Mouse (Mus musculus): Measurements from ENCODE around the gene Gm49384. TPM values are rescaled to one million over a fixed set of nuclear protein-coding genes. Genes with fewer than 3 reads are reported as not detected.

Gm49384 gene
- polyA plus RNA-seq, 1 experiment = 0.47 TPM

DNA sequence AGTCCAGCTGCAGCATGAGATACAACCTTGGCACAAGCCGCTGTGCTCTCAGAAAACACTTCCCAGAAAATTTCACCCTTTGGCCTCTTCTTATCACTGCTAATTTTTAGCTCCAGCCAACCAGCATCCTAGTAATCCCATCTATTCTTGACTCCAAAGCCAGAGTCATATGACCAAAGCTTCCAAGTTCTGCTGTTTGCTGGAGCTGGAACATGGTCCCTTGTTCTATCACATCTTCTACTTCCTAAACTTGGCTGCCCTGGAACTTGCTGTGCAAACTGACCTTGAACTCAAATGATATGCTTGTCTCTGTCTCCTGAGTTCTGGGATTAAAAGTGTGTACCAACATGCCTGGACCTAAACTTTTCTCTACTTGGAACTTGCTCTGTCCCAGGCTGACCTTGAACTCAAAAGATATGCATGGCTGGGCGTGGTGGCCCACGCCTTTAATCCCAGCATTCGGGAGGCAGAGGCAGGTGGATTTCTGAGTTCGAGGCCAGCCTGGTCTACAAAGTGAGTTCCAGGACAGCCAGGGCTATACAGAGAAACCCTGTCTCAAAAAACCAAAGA is 56.8 kb downstream of the Gm49384 start:
- Histone ChIP-seq H3K27ac (ENCODE audit: insufficient read depth, low read length) (no peak overlapping the region), H3K36me3 (ENCODE audit: control insufficient read depth, insufficient read depth, low read length) (no peaks in the 10 kb centered on the region), H3K4me3 (ENCODE audit: extremely low read depth, insufficient read depth, insufficient read length) (no peak overlapping the region), H3K27me3 (ENCODE audit: control insufficient read depth, insufficient read depth, low read length) (no peaks in the 10 kb centered on the region), H3K4me1 (ENCODE audit: control insufficient read depth, insufficient read depth, insufficient read length) (no peaks in the 10 kb centered on the region)
- no peak for DNase-seq (ENCODE audit: low read depth in 1 of 2, low spot score in 2 of 2)
- WGBS = 88% methylated on average over 5 of the region's 5 CpGs
- no peak for TF ChIP-seq CTCF (IDR thresholded peaks at IDR 0.05; ENCODE audit: extremely low read depth, insufficient read depth, insufficient read length, insufficient replicate concordance)
- no peak for TF ChIP-seq POLR2A (IDR thresholded peaks at IDR 0.05; ENCODE audit: low read depth, low read length)

DNA sequence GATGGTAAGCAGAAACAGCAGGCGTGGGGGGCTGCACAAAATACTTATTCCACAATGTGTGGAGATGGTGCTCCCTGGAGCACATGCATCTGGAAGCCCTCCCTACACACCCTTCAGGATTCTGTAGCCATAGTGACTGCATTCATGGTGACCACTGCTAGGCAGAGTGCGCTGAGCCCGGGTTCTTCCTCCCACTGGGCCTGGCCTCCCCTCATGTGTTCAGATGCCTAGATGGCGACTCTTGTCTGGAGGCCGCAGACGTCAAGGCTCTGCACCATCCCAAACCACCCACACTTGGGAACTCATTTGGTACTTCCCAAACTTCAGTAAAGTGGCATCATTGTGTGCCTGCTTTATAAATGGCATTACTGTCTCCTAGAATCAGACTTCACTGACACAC is 60.6 kb downstream of the Gm49384 start:
- Histone ChIP-seq H3K4me3 (ENCODE audit: extremely low read depth, insufficient read depth, insufficient read length) (no peak overlapping the region), H3K36me3 (ENCODE audit: control insufficient read depth, insufficient read depth, low read length) (no peaks in the 10 kb centered on the region), H3K27ac (ENCODE audit: insufficient read depth, low read length) (no peak overlapping the region), H3K4me1 (ENCODE audit: control insufficient read depth, insufficient read depth, insufficient read length) (no peaks in the 10 kb centered on the region), H3K27me3 (ENCODE audit: control insufficient read depth, insufficient read depth, low read length) (no peaks in the 10 kb centered on the region)
- WGBS = 86% methylated on average over 6 of the region's 6 CpGs
- TF ChIP-seq CTCF (IDR thresholded peaks at IDR 0.05; ENCODE audit: extremely low read depth, insufficient read depth, insufficient read length, insufficient replicate concordance) (no peak), POLR2A (IDR thresholded peaks at IDR 0.05; ENCODE audit: low read depth, low read length) (no peak)
- no peak for DNase-seq (ENCODE audit: low read depth in 1 of 2, low spot score in 2 of 2)

DNA sequence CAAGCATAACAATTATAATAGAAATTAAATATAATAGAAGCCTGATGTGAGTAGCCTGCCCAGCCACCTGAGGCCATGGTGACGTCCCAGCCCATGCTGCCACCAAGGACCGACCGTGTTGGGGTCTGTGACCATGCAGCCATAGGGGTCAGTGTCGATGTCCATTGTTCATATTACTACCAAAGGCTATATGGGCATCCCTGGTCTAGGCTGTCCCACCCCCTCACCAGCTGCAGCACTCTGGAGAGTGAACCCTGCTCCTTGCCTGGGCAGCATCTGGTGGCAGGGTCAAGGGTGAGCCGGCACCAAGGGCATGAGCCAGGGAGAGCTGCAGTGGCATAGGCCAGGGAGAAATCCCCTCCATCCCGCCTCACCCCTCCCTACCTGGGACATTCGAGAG is 64.2 kb downstream of the Gm49384 start:
- Histone ChIP-seq H3K27ac (ENCODE audit: insufficient read depth, low read length) (no peak overlapping the region), H3K4me1 (ENCODE audit: control insufficient read depth, insufficient read depth, insufficient read length) (no peaks in the 10 kb centered on the region), H3K4me3 (ENCODE audit: extremely low read depth, insufficient read depth, insufficient read length) (no peak overlapping the region), H3K36me3 (ENCODE audit: control insufficient read depth, insufficient read depth, low read length) (no peaks in the 10 kb centered on the region), H3K27me3 (ENCODE audit: control insufficient read depth, insufficient read depth, low read length) (no peaks in the 10 kb centered on the region)
- WGBS = 91% methylated on average over 7 of the region's 7 CpGs
- no peak for DNase-seq (ENCODE audit: low read depth in 1 of 2, low spot score in 2 of 2)
- TF ChIP-seq POLR2A (IDR thresholded peaks at IDR 0.05; ENCODE audit: low read depth, low read length) = no peak
- no peak for TF ChIP-seq CTCF (IDR thresholded peaks at IDR 0.05; ENCODE audit: extremely low read depth, insufficient read depth, insufficient read length, insufficient replicate concordance)

Other genes starting within 250 kb of the Gm49384 start
- 1,903 and 2,009 TPM in 2 replicates for gene Rps29, start 45.1 kb downstream of the Gm49384 start, polyA plus RNA-seq (2012; rRNA removed)
- 0.82 and 1.9 TPM in 2 replicates for gene Lrr1, start 35.5 kb downstream of the Gm49384 start, polyA plus RNA-seq (2012; rRNA removed)
- 75.1 and 98.9 TPM in 2 replicates for gene Rpl36al, start 20.2 kb downstream of the Gm49384 start, polyA plus RNA-seq (2012; rRNA removed)
- gene Mgat2, start 20.1 kb downstream of the Gm49384 start, polyA plus RNA-seq (2012; rRNA removed) = 14.8 and 17.9 TPM in 2 replicates
- gene Gm49383, start 7.2 kb downstream of the Gm49384 start, polyA plus RNA-seq (2012; rRNA removed) = 1.8 and 3.1 TPM in 2 replicates
- gene Dnaaf2, start 5.8 kb downstream of the Gm49384 start, polyA plus RNA-seq (2012; rRNA removed) = 1.4 and 1.5 TPM in 2 replicates
- gene Pole2, start 23.9 kb upstream of the Gm49384 start, polyA plus RNA-seq (2012; rRNA removed) = 4.2 and 4.4 TPM in 2 replicates
- 2.4 TPM in 2 replicates for gene Klhdc1, start 36.9 kb upstream of the Gm49384 start, polyA plus RNA-seq (2012; rRNA removed)
- gene Klhdc2, start 92.4 kb upstream of the Gm49384 start, polyA plus RNA-seq (2012; rRNA removed) = 19.1 and 30.5 TPM in 2 replicates
- 2.3 and 2.6 TPM in 2 replicates for gene Nemf, start 152.9 kb upstream of the Gm49384 start, polyA plus RNA-seq (2012; rRNA removed)
- gene Arf6, start 167.9 kb upstream of the Gm49384 start, polyA plus RNA-seq (2012; rRNA removed) = 182 and 253 TPM in 2 replicates
- 3.0 and 5.6 TPM in 2 replicates for gene Gm9887, start 168.2 kb upstream of the Gm49384 start, polyA plus RNA-seq (2012; rRNA removed)

Measured in spleen, adult 2 months (tissue).